Mouse (Mus musculus): Measurements from ENCODE around the gene Efcab14. TPM values are rescaled to one million over a fixed set of nuclear protein-coding genes. Genes with fewer than 3 reads are reported as not detected.

The Efcab14 gene
- 23.0 and 25.2 TPM in 2 replicates for polyA plus RNA-seq (2021; fragmentation: Nextera tagmentation)
- long read RNA-seq, experiment 1, full-length matches to known transcripts: 127 of 164 reads
- long read RNA-seq, experiment 1, partial matches to known transcripts: 9 of 164 reads
- long read RNA-seq, experiment 1, other reads (novel, unspliced or antisense): 28 of 164 reads
- long read RNA-seq, experiment 2, full-length matches to known transcripts: 12 of 38 reads
- long read RNA-seq, experiment 2, partial matches to known transcripts: 9 of 38 reads
- long read RNA-seq, experiment 2, other reads (novel, unspliced or antisense): 17 of 38 reads

DNA sequence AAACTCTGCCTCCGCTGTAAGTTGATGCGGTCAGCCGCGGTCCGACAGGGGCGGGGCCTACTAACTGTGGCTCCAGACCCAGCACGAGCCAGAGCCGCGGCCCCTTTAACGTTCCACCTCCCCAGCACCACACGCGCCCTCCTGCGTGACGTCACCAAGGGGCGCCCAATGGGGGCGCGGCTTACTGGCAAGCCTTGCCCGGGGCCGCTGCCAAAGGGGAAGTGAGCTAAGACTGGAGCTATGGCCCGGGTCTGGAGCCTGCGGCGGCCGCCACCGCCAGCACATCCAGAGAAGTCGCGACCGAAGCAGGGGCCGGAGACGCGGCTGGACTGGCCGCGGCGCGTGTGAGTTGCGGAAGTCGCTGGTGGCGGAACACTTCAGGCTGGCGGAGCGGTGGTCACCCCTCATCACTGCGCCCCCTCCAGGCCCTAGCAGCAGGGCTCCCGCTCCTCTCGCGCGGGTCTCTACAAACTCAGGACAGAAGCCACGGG is at the start of gene Efcab14:
Efcab14 (plus strand) TSS at position 194 of the 491 bp plus-strand sequence.

DNA sequence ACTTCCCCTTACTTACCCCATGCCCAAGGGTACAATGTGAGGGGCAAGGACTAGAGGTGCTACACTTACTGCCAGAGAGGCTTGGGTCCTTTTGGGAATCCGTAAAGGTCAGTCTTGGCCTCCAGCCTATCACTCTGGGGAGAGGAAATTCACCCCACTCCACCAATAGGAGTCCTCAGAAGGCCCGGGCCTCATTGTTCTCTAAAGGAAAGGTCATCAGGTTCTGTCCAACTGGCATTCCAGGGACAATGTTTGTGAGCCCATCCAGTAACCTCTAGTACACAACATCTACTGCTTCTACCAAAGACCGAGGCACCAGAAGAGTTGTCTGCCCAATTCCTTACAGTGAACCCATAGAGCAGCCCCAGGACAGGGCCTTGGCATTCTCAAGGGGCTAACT is 43.4 kb downstream of the Efcab14 start, which contains the start of gene Tex38:
Tex38 (minus strand) TSS at position 101 of the 400 bp plus-strand sequence.

GRCm38 (mm10) chr4:115784769-115785510 is 47.4 kb downstream of the Efcab14 start, which contains the start of gene Atpaf1:
TSS of gene Atpaf1 (plus strand) at chr4:115784812.

Other genes starting within 250 kb of the Efcab14 start
- not detected in 2 replicates for gene Cyp4a14, start 241.6 kb upstream of the Efcab14 start, polyA plus RNA-seq (2021; fragmentation: Nextera tagmentation)
- gene Cyp4a10, start 219.5 kb upstream of the Efcab14 start, polyA plus RNA-seq (2021; fragmentation: Nextera tagmentation): not detected in 2 replicates
- not detected in 2 replicates for gene Cyp4a31, start 174.1 kb upstream of the Efcab14 start, polyA plus RNA-seq (2021; fragmentation: Nextera tagmentation)
- gene Cyp4a32, start 136.8 kb upstream of the Efcab14 start, polyA plus RNA-seq (2021; fragmentation: Nextera tagmentation): not detected in 2 replicates
- 0.56 and 0.89 TPM in 2 replicates for gene Cyp4b1, start 90.0 kb upstream of the Efcab14 start, polyA plus RNA-seq (2021; fragmentation: Nextera tagmentation)
- not detected in 2 replicates for gene Tex38, start 43.3 kb downstream of the Efcab14 start, polyA plus RNA-seq (2021; fragmentation: Nextera tagmentation)
- 51.7 and 71.5 TPM in 2 replicates for gene Atpaf1, start 47.1 kb downstream of the Efcab14 start, polyA plus RNA-seq (2021; fragmentation: Nextera tagmentation)
- 5.8 and 7.4 TPM in 2 replicates for gene Mob3c, start 90.3 kb downstream of the Efcab14 start, polyA plus RNA-seq (2021; fragmentation: Nextera tagmentation)
- gene Mknk1, start 101.5 kb downstream of the Efcab14 start, polyA plus RNA-seq (2021; fragmentation: Nextera tagmentation): 21.3 and 21.8 TPM in 2 replicates
- 0.14 and 0.18 TPM in 2 replicates for gene Kncn, start 146.7 kb downstream of the Efcab14 start, polyA plus RNA-seq (2021; fragmentation: Nextera tagmentation)
- 0.21 and 0.53 TPM in 2 replicates for gene 6430628N08Rik, start 152.9 kb downstream of the Efcab14 start, polyA plus RNA-seq (2021; fragmentation: Nextera tagmentation)
- not detected in 2 replicates for gene Dmbx1, start 202.2 kb downstream of the Efcab14 start, polyA plus RNA-seq (2021; fragmentation: Nextera tagmentation)